Mouse (Mus musculus): ENCODE data around the gene E130114P18Rik. TPM values are rescaled to one million over a fixed set of nuclear protein-coding genes. Genes with fewer than 3 reads are reported as not detected.

Gene E130114P18Rik
- total RNA-seq, 2 experiments from 2014 or later, result not detected

GRCm38 (mm10) chr4:97607169-97607568 lies 170.7 kb downstream of the E130114P18Rik start:
- TF ChIP-seq CTCF (IDR thresholded peaks at IDR 0.05), result no peak
- Histone ChIP-seq H3K27ac (no peak overlapping the region), H3K4me3 (no peak overlapping the region)
- DNase-seq, result no peak
- intact Hi-C loops (cut with DNase I), result no loop called here

GRCm38 (mm10) chr4:97606524-97606923 lies 171.4 kb downstream of the E130114P18Rik start:
- Histone ChIP-seq H3K27ac (no peak overlapping the region), H3K4me3 (no peak overlapping the region)
- no peak for DNase-seq
- intact Hi-C loops (cut with DNase I), result no loop called here
- TF ChIP-seq CTCF (IDR thresholded peaks at IDR 0.05), result no peak

- no peak for DNase-seq
Observed at GRCm38 (mm10) chr4:97602579-97602978, 175.3 kb downstream of the E130114P18Rik start.

GRCm38 (mm10) chr4:97600875-97601835 lies 176.7 kb downstream of the E130114P18Rik start:
- intact Hi-C loops (cut with DNase I), result no loop called here
- TF ChIP-seq CTCF (IDR thresholded peaks at IDR 0.05), result no peak
- Histone ChIP-seq H3K27ac (no peak overlapping the region), H3K4me3 (0 out of 2 replicates have a peak overlapping the region, but pooled peaks have one; percentile 11)
- DNase-seq, result no peak

More at GRCm38 (mm10) chr4:97602579-97602978, 175.3 kb downstream of the E130114P18Rik start:
- no peak overlapping the region for H3K27ac ChIP-seq
- no peak overlapping the region for H3K4me3 ChIP-seq
- no peak for TF ChIP-seq CTCF (IDR thresholded peaks at IDR 0.05)
- intact Hi-C loops (cut with DNase I), result no loop called here

GRCm38 (mm10) chr4:97597443-97597842 lies 180.4 kb downstream of the E130114P18Rik start:
- TF ChIP-seq CTCF (IDR thresholded peaks at IDR 0.05), result no peak
- no peak for DNase-seq
- Histone ChIP-seq H3K27ac (no peak overlapping the region), H3K4me3 (no peak overlapping the region)
- intact Hi-C loops (cut with DNase I), result no loop called here

GRCm38 (mm10) chr4:97596348-97596747 lies 181.5 kb downstream of the E130114P18Rik start:
- Histone ChIP-seq H3K27ac (no peak overlapping the region), H3K4me3 (no peak overlapping the region)
- intact Hi-C loops (cut with DNase I), result no loop called here
- TF ChIP-seq CTCF (IDR thresholded peaks at IDR 0.05), result no peak
- no peak for DNase-seq

GRCm38 (mm10) chr4:97593869-97594268 lies 184.0 kb downstream of the E130114P18Rik start:
- no peak for TF ChIP-seq CTCF (IDR thresholded peaks at IDR 0.05)
- intact Hi-C loops (cut with DNase I), result no loop called here
- Histone ChIP-seq H3K4me3 (no peak overlapping the region), H3K27ac (no peak overlapping the region)
- no peak for DNase-seq

- Histone ChIP-seq H3K4me3 (no peak overlapping the region), H3K27ac (no peak overlapping the region)
- DNase-seq, result no peak
- no peak for TF ChIP-seq CTCF (IDR thresholded peaks at IDR 0.05)
- intact Hi-C loops (cut with DNase I), result no loop called here
Observed at GRCm38 (mm10) chr4:97589790-97590189, 188.1 kb downstream of the E130114P18Rik start.

- TF ChIP-seq CTCF (IDR thresholded peaks at IDR 0.05), result no peak
- no peak overlapping the region for H3K4me3 ChIP-seq
- intact Hi-C loops (cut with DNase I), result no loop called here
- H3K27ac ChIP-seq, result no peak overlapping the region
- no peak for DNase-seq
Observed at GRCm38 (mm10) chr4:97587412-97588010, 190.4 kb downstream of the E130114P18Rik start.

GRCm38 (mm10) chr4:97585170-97585569 lies 192.7 kb downstream of the E130114P18Rik start:
- no peak for TF ChIP-seq CTCF (IDR thresholded peaks at IDR 0.05)
- intact Hi-C loops (cut with DNase I), result no loop called here

GRCm38 (mm10) chr4:97584445-97585130 lies 193.3 kb downstream of the E130114P18Rik start:
- peak overlapping the region; percentile 55; the same call in 1 of the 2 replicates for H3K27ac ChIP-seq
- intact Hi-C loops (cut with DNase I), result no loop called here
- no peak for TF ChIP-seq CTCF (IDR thresholded peaks at IDR 0.05)
- DNase-seq, result peak; percentile 32
- H3K4me3 ChIP-seq, result peak overlapping the region; percentile 62

More at GRCm38 (mm10) chr4:97585170-97585569, 192.7 kb downstream of the E130114P18Rik start:
- DNase-seq, result no peak
- Histone ChIP-seq H3K4me3 (no peak overlapping the region), H3K27ac (no peak overlapping the region)

- TF ChIP-seq CTCF (IDR thresholded peaks at IDR 0.05), result no peak
- H3K27ac ChIP-seq, result peak overlapping the region; percentile 55
- DNase-seq, result no peak
- intact Hi-C loops (cut with DNase I), result no loop called here
- peak overlapping the region; percentile 62 for H3K4me3 ChIP-seq
Observed at GRCm38 (mm10) chr4:97582796-97583430, 195.0 kb downstream of the E130114P18Rik start.
